Mouse (Mus musculus): ENCODE measurements around the gene Fitm1. TPM values are rescaled to one million over a fixed set of nuclear protein-coding genes. Genes with fewer than 3 reads are reported as not detected.

Fitm1 gene
- polyA plus RNA-seq, 1 experiment from 2014 or later: 5.9 TPM

DNA sequence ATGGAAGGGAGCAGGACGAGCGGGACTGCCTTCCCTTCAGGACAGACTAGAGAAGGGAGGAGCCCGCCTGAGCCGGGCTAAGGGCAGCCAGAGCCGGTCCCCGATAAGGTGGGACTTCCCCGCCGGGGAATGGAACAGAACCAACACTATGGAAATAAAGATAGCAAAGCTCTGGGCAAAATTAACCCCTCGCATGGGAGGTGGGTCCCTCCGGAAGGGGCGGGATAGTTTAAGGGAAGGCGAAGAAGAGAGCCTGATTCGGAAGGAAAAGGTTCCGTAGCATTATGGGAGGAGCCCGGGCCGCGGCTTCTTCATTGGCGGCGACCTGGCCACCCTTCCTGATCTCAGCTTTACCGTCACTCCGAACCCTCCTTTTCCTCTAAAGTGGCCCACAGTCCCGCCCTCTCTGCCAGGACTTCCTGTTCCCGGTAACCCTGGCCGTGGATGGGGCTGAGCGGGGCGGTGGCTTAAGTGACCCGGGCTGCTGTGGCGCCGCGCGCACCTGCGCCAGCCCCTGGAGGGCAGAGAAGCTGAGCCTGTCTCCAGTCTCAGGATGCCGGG is 16.0 kb downstream of the Fitm1 start, which contains the start of gene Rnf31:
Gene Rnf31, plus strand, starts transcription at position 378 of the 561 bp plus-strand sequence.
- WGBS: under 1% methylated on average over 33 of the region's 33 CpGs

DNA sequence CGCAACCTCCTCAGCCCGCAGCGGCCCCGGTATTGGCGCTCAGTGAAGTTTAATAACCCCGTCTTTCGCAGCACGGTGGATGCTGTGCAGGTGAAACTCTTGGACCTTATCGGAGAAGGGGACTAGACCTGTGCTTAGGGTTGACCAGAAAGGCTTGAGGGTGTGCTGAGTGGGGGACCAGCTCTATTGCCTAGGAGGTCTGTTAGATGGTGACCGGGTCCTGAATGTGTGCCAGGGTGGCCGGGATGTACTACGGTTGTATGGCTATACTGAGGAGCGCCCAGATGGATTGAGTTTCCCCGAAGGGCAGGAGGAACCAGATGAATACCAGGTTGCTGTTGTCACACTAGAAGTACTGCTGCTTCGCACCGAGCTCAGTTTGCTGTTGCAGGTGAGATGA is 16.8 kb downstream of the Fitm1 start:
- peak overlapping the region; percentile 57; the same call in 1 of the 2 replicates for H3K27ac ChIP-seq (replicated peaks; ENCODE audit: low read depth, low read length)
- H3K9ac ChIP-seq (replicated peaks; ENCODE audit: low read length): peak overlapping the region; percentile 86
- no peaks in the 10 kb centered on the region for H3K27me3 ChIP-seq (ENCODE audit: control insufficient read depth, insufficient read depth, low read length)
- H3K4me2 ChIP-seq (ENCODE audit: low read depth, low read length): peak overlapping the region; percentile 91
- DNase-seq (ENCODE audit: low spot score) (no peak), ATAC-seq (replicated peaks; ENCODE audit: insufficient number of reproducible peaks, low FRiP score, low TSS enrichment, low read depth) (no peak)
- peak overlapping the region; percentile 91 for H3K4me3 ChIP-seq (ENCODE audit: low read depth, low read length)
- 0 out of 2 replicates have a peak, but pooled peaks cover 2% of the 10 kb centered on the region for H3K4me1 ChIP-seq (ENCODE audit: control insufficient read depth, insufficient read depth, low read length)
- WGBS: 5% methylated on average over 16 of the region's 16 CpGs
- peaks cover 7% of the 10 kb centered on the region; the same call in 1 of the 2 replicates for H3K36me3 ChIP-seq (replicated peaks; ENCODE audit: control insufficient read depth, insufficient read depth, low read depth, low read length)
- H3K9me3 ChIP-seq (replicated peaks; ENCODE audit: control insufficient read depth, low read length): no peaks in the 10 kb centered on the region

More for the DNA sequence above, 16.0 kb downstream of the Fitm1 start, which contains the start of gene Rnf31:
- peak; percentile 94 for DNase-seq (ENCODE audit: low spot score)
- Histone ChIP-seq H3K36me3 (replicated peaks; ENCODE audit: control insufficient read depth, insufficient read depth, low read depth, low read length) (peaks cover 7% of the 10 kb centered on the region; the same call in 1 of the 2 replicates), H3K4me3 (ENCODE audit: low read depth, low read length) (peak within 1 kb of the TSS; percentile 91), H3K9ac (replicated peaks; ENCODE audit: low read length) (peak within 1 kb of the TSS; percentile 86), H3K27ac (replicated peaks; ENCODE audit: low read depth, low read length) (peak within 1 kb of the TSS; percentile 89), H3K4me2 (ENCODE audit: low read depth, low read length) (peak within 1 kb of the TSS; percentile 91), H3K9me3 (replicated peaks; ENCODE audit: control insufficient read depth, low read length) (no peaks in the 10 kb centered on the region), H3K4me1 (ENCODE audit: control insufficient read depth, insufficient read depth, low read length) (0 out of 2 replicates have a peak, but pooled peaks cover 2% of the 10 kb centered on the region), H3K27me3 (ENCODE audit: control insufficient read depth, insufficient read depth, low read length) (no peaks in the 10 kb centered on the region)
- peak; percentile 88 for ATAC-seq (replicated peaks; ENCODE audit: insufficient number of reproducible peaks, low FRiP score, low TSS enrichment, low read depth)

- no peaks in the 10 kb centered on the region for H3K27me3 ChIP-seq (ENCODE audit: control insufficient read depth, insufficient read depth, low read length)
- 0 out of 2 replicates have a peak, but pooled peaks cover 2% of the 10 kb centered on the region for H3K4me1 ChIP-seq (ENCODE audit: control insufficient read depth, insufficient read depth, low read length)
- no peak overlapping the region for H3K27ac ChIP-seq (replicated peaks; ENCODE audit: low read depth, low read length)
- ATAC-seq (replicated peaks; ENCODE audit: insufficient number of reproducible peaks, low FRiP score, low TSS enrichment, low read depth) (no peak), DNase-seq (ENCODE audit: low spot score) (no peak)
- H3K36me3 ChIP-seq (replicated peaks; ENCODE audit: control insufficient read depth, insufficient read depth, low read depth, low read length): peaks cover 12% of the 10 kb centered on the region
- 82% methylated on average over 13 of the region's 13 CpGs for WGBS
- H3K4me3 ChIP-seq (ENCODE audit: low read depth, low read length): no peak overlapping the region
- no peak overlapping the region for H3K9ac ChIP-seq (replicated peaks; ENCODE audit: low read length)
- no peaks in the 10 kb centered on the region for H3K9me3 ChIP-seq (replicated peaks; ENCODE audit: control insufficient read depth, low read length)
- H3K4me2 ChIP-seq (ENCODE audit: low read depth, low read length): no peak overlapping the region
These were observed 20.7 kb downstream of the Fitm1 start for GRCm38 (mm10) chr14:55596036-55596690.

DNA sequence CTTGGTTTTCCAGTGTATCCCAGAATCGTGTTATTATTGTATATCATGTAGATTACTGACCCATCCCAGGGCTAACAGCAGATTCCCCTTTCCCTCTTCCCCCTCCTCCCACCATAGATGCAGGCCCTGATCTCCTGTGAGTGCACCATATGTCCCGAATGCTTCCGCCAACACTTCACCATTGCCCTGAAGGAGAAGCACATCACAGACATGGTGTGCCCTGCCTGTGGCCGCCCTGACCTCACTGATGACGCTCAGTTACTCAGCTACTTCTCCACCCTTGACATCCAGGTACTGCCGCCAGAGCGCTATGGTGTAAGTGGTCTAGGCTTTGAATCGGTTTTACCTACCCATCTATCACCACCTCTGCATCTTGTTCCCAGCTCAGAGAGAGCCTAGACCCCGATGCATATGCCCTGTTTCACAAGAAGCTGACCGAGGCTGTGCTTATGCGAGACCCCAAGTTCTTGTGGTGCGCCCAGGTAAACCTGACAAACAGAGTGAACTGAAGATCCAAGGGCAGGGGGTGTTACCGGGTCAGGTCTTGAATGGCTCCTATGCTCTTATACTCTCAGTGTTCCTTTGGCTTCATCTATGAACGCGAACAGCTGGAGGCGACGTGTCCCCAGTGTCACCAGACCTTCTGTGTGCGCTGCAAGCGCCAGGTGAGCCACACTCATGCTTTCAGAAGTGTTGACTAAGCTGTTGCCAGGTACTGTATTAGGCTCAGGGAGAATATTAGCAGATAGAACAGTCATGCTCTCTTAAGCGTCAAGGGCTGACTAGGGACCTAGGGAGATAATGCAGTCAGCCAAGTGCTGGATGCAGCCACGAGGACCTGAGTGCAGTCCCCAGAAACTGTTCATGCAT is 23.3 kb downstream of the Fitm1 start:
- Histone ChIP-seq H3K4me2 (ENCODE audit: low read depth, low read length) (no peak overlapping the region; the same call in 1 of the 2 replicates), H3K36me3 (replicated peaks; ENCODE audit: control insufficient read depth, insufficient read depth, low read depth, low read length) (peaks cover 15% of the 10 kb centered on the region), H3K4me1 (ENCODE audit: control insufficient read depth, insufficient read depth, low read length) (no peaks in the 10 kb centered on the region; the same call in 1 of the 2 replicates), H3K9me3 (replicated peaks; ENCODE audit: control insufficient read depth, low read length) (no peaks in the 10 kb centered on the region), H3K4me3 (ENCODE audit: low read depth, low read length) (no peak overlapping the region), H3K27me3 (ENCODE audit: control insufficient read depth, insufficient read depth, low read length) (no peaks in the 10 kb centered on the region), H3K9ac (replicated peaks; ENCODE audit: low read length) (no peak overlapping the region), H3K27ac (replicated peaks; ENCODE audit: low read depth, low read length) (no peak overlapping the region)
- DNase-seq (ENCODE audit: low spot score): no peak
- WGBS: 94% methylated on average over 21 of the region's 21 CpGs
- no peak for ATAC-seq (replicated peaks; ENCODE audit: insufficient number of reproducible peaks, low FRiP score, low TSS enrichment, low read depth)

- H3K9ac ChIP-seq (replicated peaks; ENCODE audit: low read length): peak within 1 kb of the TSS; percentile 50
- no peaks in the 10 kb centered on the region; the same call in 1 of the 2 replicates for H3K4me1 ChIP-seq (ENCODE audit: control insufficient read depth, insufficient read depth, low read length)
- H3K9me3 ChIP-seq (replicated peaks; ENCODE audit: control insufficient read depth, low read length): no peaks in the 10 kb centered on the region
- H3K36me3 ChIP-seq (replicated peaks; ENCODE audit: control insufficient read depth, insufficient read depth, low read depth, low read length): peaks cover 11% of the 10 kb centered on the region
- H3K4me2 ChIP-seq (ENCODE audit: low read depth, low read length): peak within 1 kb of the TSS; percentile 24
- H3K27me3 ChIP-seq (ENCODE audit: control insufficient read depth, insufficient read depth, low read length): no peaks in the 10 kb centered on the region
- H3K27ac ChIP-seq (replicated peaks; ENCODE audit: low read depth, low read length): peak within 1 kb of the TSS; percentile 22
- peak within 1 kb of the TSS; percentile 18; the same call in 1 of the 2 replicates for H3K4me3 ChIP-seq (ENCODE audit: low read depth, low read length)
- ATAC-seq (replicated peaks; ENCODE audit: insufficient number of reproducible peaks, low FRiP score, low TSS enrichment, low read depth) (no peak), DNase-seq (ENCODE audit: low spot score) (no peak)
- 87% methylated on average over 7 of the region's 7 CpGs for WGBS
These were observed 27.8 kb downstream of the Fitm1 start, which contains the start of gene Irf9 for GRCm38 (mm10) chr14:55603271-55603632. Gene Irf9, plus strand, starts transcription at chr14:55603571.

DNA sequence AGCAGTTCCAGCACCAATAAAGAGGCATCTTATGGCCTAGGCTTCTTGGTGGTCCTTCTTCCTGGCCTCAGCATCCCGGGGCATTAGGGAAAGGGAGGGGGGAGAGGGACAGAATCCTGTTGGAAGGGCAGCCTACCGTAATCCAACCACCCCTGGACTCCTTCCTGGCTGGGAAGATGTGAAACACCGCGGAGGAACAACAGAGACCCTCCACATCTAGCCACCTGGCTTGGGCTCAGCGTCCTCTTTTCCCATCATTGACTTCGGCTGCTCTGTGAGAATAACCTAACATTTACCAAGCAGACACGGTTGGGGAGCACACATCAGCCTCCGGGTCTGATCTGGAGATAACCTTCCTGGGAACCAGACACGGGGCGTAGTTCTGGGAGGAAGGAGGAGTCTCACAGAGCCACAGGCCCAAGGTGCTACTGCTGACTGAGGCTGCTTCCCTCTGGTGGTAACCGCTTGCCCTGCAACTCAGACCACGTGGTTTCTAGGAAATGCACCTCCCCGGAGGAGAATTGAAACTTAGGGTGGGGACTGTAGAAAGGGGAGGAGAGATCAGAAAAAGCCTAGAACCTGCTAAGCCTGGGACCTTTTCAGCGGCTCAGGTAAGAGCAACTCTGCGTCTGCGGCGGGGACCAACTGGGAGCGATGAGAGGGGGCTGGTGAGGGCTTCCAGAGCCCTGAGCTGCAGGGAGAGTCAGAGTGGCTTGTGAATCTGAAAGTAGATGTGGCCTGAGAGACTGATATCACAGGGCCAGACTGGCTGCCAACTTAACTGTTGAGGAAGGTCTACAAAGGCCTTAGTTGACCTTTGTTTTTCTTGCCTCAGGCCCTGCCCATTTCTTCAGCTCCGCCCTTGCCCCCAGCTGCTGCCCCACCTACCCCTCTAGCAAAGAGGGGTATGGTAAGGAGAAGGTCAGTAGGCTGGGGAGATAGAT is 28.5 kb downstream of the Fitm1 start:
- Histone ChIP-seq H3K36me3 (replicated peaks; ENCODE audit: control insufficient read depth, insufficient read depth, low read depth, low read length) (peaks cover 10% of the 10 kb centered on the region), H3K27me3 (ENCODE audit: control insufficient read depth, insufficient read depth, low read length) (no peaks in the 10 kb centered on the region), H3K4me2 (ENCODE audit: low read depth, low read length) (peak overlapping the region; percentile 24), H3K4me1 (ENCODE audit: control insufficient read depth, insufficient read depth, low read length) (no peaks in the 10 kb centered on the region; the same call in 1 of the 2 replicates), H3K4me3 (ENCODE audit: low read depth, low read length) (peak overlapping the region; percentile 18; the same call in 1 of the 2 replicates), H3K27ac (replicated peaks; ENCODE audit: low read depth, low read length) (peak overlapping the region; percentile 22), H3K9me3 (replicated peaks; ENCODE audit: control insufficient read depth, low read length) (no peaks in the 10 kb centered on the region), H3K9ac (replicated peaks; ENCODE audit: low read length) (peak overlapping the region; percentile 50)
- peak; percentile 91 for DNase-seq (ENCODE audit: low spot score)
- ATAC-seq (replicated peaks; ENCODE audit: insufficient number of reproducible peaks, low FRiP score, low TSS enrichment, low read depth): peak; percentile 80
- 20% methylated on average over 19 of the region's 19 CpGs for WGBS

- Histone ChIP-seq H3K4me3 (ENCODE audit: low read depth, low read length) (no peak overlapping the region), H3K27me3 (ENCODE audit: control insufficient read depth, insufficient read depth, low read length) (no peaks in the 10 kb centered on the region), H3K9me3 (replicated peaks; ENCODE audit: control insufficient read depth, low read length) (no peaks in the 10 kb centered on the region), H3K4me1 (ENCODE audit: control insufficient read depth, insufficient read depth, low read length) (no peaks in the 10 kb centered on the region; the same call in 1 of the 2 replicates), H3K9ac (replicated peaks; ENCODE audit: low read length) (no peak overlapping the region), H3K36me3 (replicated peaks; ENCODE audit: control insufficient read depth, insufficient read depth, low read depth, low read length) (peaks cover 6% of the 10 kb centered on the region), H3K27ac (replicated peaks; ENCODE audit: low read depth, low read length) (no peak overlapping the region), H3K4me2 (ENCODE audit: low read depth, low read length) (no peak overlapping the region)
- no peak for ATAC-seq (replicated peaks; ENCODE audit: insufficient number of reproducible peaks, low FRiP score, low TSS enrichment, low read depth)
- no peak for DNase-seq (ENCODE audit: low spot score)
- WGBS: 92% methylated on average over 11 of the region's 11 CpGs
These were observed 29.4 kb downstream of the Fitm1 start for GRCm38 (mm10) chr14:55604823-55605222.
